Mouse (Mus musculus): Measurements from ENCODE around the gene Sfmbt1. TPM values are rescaled to one million over a fixed set of nuclear protein-coding genes. Genes with fewer than 3 reads are reported as not detected.

Sfmbt1 gene
- 2.9 and 5.7 TPM in 2 replicates for polyA plus RNA-seq (2012; rRNA removed)

- no peak for DNase-seq (ENCODE audit: low read depth)
These were observed at the start of gene Sfmbt1 for GRCm38 (mm10) chr14:30714799-30715617. Sfmbt1 (plus strand) TSS chr14:30714849.

GRCm38 (mm10) chr14:30666061-30666460 lies 48.6 kb upstream of the Sfmbt1 start:
- DNase-seq (ENCODE audit: low read depth): no peak

GRCm38 (mm10) chr14:30666604-30667003 lies 48.0 kb upstream of the Sfmbt1 start:
- no peak for DNase-seq (ENCODE audit: low read depth)

- DNase-seq (ENCODE audit: low read depth): no peak
These were observed 44.5 kb upstream of the Sfmbt1 start for GRCm38 (mm10) chr14:30670161-30670560.

GRCm38 (mm10) chr14:30671095-30671985 lies 43.3 kb upstream of the Sfmbt1 start:
- no peak for DNase-seq (ENCODE audit: low read depth)

- DNase-seq (ENCODE audit: low read depth): no peak
These were observed 42.7 kb upstream of the Sfmbt1 start for GRCm38 (mm10) chr14:30671986-30672312.

- no peak for DNase-seq (ENCODE audit: low read depth)
These were observed 39.7 kb upstream of the Sfmbt1 start for GRCm38 (mm10) chr14:30674947-30675346.

- DNase-seq (ENCODE audit: low read depth): no peak
These were observed 32.5 kb upstream of the Sfmbt1 start for GRCm38 (mm10) chr14:30682131-30682530.

GRCm38 (mm10) chr14:30690685-30691084 lies 24.0 kb upstream of the Sfmbt1 start:
- DNase-seq (ENCODE audit: low read depth): no peak

GRCm38 (mm10) chr14:30692439-30692838 lies 22.2 kb upstream of the Sfmbt1 start:
- DNase-seq (ENCODE audit: low read depth): no peak

- no peak for DNase-seq (ENCODE audit: low read depth)
These were observed 19.9 kb upstream of the Sfmbt1 start for GRCm38 (mm10) chr14:30694786-30695185.

GRCm38 (mm10) chr14:30695609-30696008 lies 19.0 kb upstream of the Sfmbt1 start:
- DNase-seq (ENCODE audit: low read depth): no peak

- DNase-seq (ENCODE audit: low read depth): no peak
These were observed 17.1 kb upstream of the Sfmbt1 start for GRCm38 (mm10) chr14:30697407-30698052.

- DNase-seq (ENCODE audit: low read depth): no peak
These were observed 15.0 kb upstream of the Sfmbt1 start for GRCm38 (mm10) chr14:30699656-30700055.

- DNase-seq (ENCODE audit: low read depth): no peak
These were observed 12.1 kb upstream of the Sfmbt1 start for GRCm38 (mm10) chr14:30702512-30702911.

- no peak for DNase-seq (ENCODE audit: low read depth)
These were observed 11.6 kb upstream of the Sfmbt1 start for GRCm38 (mm10) chr14:30703079-30703478.

GRCm38 (mm10) chr14:30704098-30704855 lies 10.4 kb upstream of the Sfmbt1 start:
- no peak for DNase-seq (ENCODE audit: low read depth)

- DNase-seq (ENCODE audit: low read depth): no peak
These were observed 2.8 kb upstream of the Sfmbt1 start for GRCm38 (mm10) chr14:30711892-30712291.

- no peak for DNase-seq (ENCODE audit: low read depth)
These were observed 880 bp upstream of the Sfmbt1 start for GRCm38 (mm10) chr14:30713769-30714168.

- no peak for DNase-seq (ENCODE audit: low read depth)
These were observed 985 bp downstream of the Sfmbt1 start for GRCm38 (mm10) chr14:30715618-30716050.

Data from gonadal fat pad, adult 2 months (tissue).